Mouse (Mus musculus) adrenal gland, postnatal 36 days (tissue): Measurements from ENCODE around the gene Inpp5k. TPM values are rescaled to one million over a fixed set of nuclear protein-coding genes. Genes with fewer than 3 reads are reported as not detected.
A peak's percentile ranks its signal among the peaks of the same experiment; 100 is the strongest.
"Not testable (repeated sequence)": the region's sequence is repeated elsewhere in the genome, so short reads cannot be mapped to it uniquely, and the experiment has no call there.

Source experiments
- DNase-seq, 2 experiments: peaks; one replicate each; pipeline ENCODE4 v3.0.0; 2021; ENCODE audit warnings: mixed read lengths in 1 of 2
- total RNA-seq, 2 experiments: library from RNA; stranded (reverse); gene quantifications; 2 replicates each; pipeline ENCODE4 v1.2.3; 2021

The Inpp5k gene
- total RNA-seq, 2 experiments from 2014 or later: 27.9 to 48.1 TPM

GRCm38 (mm10) chr11:75677881-75678746 lies 47.3 kb downstream of the Inpp5k start:
- DNase-seq: peak in 1 of 2 experiments; percentile 36

GRCm38 (mm10) chr11:75678747-75679438 lies 48.1 kb downstream of the Inpp5k start, which contains the start of gene Crk:
Crk (plus strand) TSS chr11:75679259.
- DNase-seq: peak; percentile 99 to 100

GRCm38 (mm10) chr11:75679439-75680171 lies 48.8 kb downstream of the Inpp5k start:
- peak; percentile 73 to 74 for DNase-seq

- DNase-seq: no peak
These were observed 53.7 kb downstream of the Inpp5k start for GRCm38 (mm10) chr11:75684462-75684861.

- no peak for DNase-seq
These were observed 54.2 kb downstream of the Inpp5k start for GRCm38 (mm10) chr11:75684956-75685355.

- no peak for DNase-seq
These were observed 56.7 kb downstream of the Inpp5k start for GRCm38 (mm10) chr11:75687343-75687993.

- no peak for DNase-seq
These were observed 57.3 kb downstream of the Inpp5k start for GRCm38 (mm10) chr11:75688132-75688531.

- no peak for DNase-seq
These were observed 59.2 kb downstream of the Inpp5k start for GRCm38 (mm10) chr11:75689977-75690376.

- DNase-seq: no peak
These were observed 60.3 kb downstream of the Inpp5k start for GRCm38 (mm10) chr11:75691047-75691446.

- DNase-seq: no peak
These were observed 62.8 kb downstream of the Inpp5k start for GRCm38 (mm10) chr11:75693570-75693969.

GRCm38 (mm10) chr11:75697464-75697863 lies 66.7 kb downstream of the Inpp5k start:
- not testable (repeated sequence) for DNase-seq

Other genes starting within 250 kb of the Inpp5k start
- 10 to 100 TPM; 21.7 to 32.9 TPM for gene Serpinf1, start 208.3 kb upstream of the Inpp5k start, total RNA-seq
- under 1 TPM in 1 of 2 experiments, not detected in 1; 0.46 TPM for gene Serpinf2, start 191.4 kb upstream of the Inpp5k start, total RNA-seq
- 10 to 100 TPM; 12.0 to 18.2 TPM for gene Wdr81, start 176.3 kb upstream of the Inpp5k start, total RNA-seq
- gene Tlcd2, start 169.3 kb upstream of the Inpp5k start, total RNA-seq: 10 to 100 TPM; 10.1 to 14.3 TPM
- gene Prpf8, start 144.2 kb upstream of the Inpp5k start, total RNA-seq: 100 to 1,000 TPM; 146 to 161 TPM
- 10 to 100 TPM in 1 of 2 experiments, 1 to 10 TPM in 1; 9.3 to 11.5 TPM for gene Rilp, start 120.9 kb upstream of the Inpp5k start, total RNA-seq
- 1 to 10 TPM; 8.7 TPM for gene Scarf1, start 117.4 kb upstream of the Inpp5k start, total RNA-seq
- gene Slc43a2, start 99.3 kb upstream of the Inpp5k start, total RNA-seq: 10 to 100 TPM; 21.4 TPM
- gene Pitpna, start 42.9 kb upstream of the Inpp5k start, total RNA-seq: 100 to 1,000 TPM; 169 to 177 TPM
- gene Myo1c, start 19.5 kb downstream of the Inpp5k start, total RNA-seq: 100 to 1,000 TPM; 155 to 158 TPM
- 100 to 1,000 TPM; 119 TPM for gene Crk, start 48.3 kb downstream of the Inpp5k start, total RNA-seq
- 100 to 1,000 TPM; 594 to 617 TPM for gene Ywhae, start 101.9 kb downstream of the Inpp5k start, total RNA-seq
- gene Doc2b, start 165.1 kb downstream of the Inpp5k start, total RNA-seq: 10 to 100 TPM; 14.1 to 17.5 TPM